Mouse (Mus musculus) kidney, postnatal 25 days (tissue): ENCODE measurements around the gene Magi1.

ENCODE experiments used
- DNase-seq, 2 experiments: peaks; one replicate each; pipeline ENCODE4 v3.0.0; 2021; ENCODE audit warnings: mixed read lengths in 2 of 2

Magi1 gene

GRCm38 (mm10) chr6:94155996-94156395, 127.7 kb downstream of the Magi1 start:
- DNase-seq: no peak

DNA sequence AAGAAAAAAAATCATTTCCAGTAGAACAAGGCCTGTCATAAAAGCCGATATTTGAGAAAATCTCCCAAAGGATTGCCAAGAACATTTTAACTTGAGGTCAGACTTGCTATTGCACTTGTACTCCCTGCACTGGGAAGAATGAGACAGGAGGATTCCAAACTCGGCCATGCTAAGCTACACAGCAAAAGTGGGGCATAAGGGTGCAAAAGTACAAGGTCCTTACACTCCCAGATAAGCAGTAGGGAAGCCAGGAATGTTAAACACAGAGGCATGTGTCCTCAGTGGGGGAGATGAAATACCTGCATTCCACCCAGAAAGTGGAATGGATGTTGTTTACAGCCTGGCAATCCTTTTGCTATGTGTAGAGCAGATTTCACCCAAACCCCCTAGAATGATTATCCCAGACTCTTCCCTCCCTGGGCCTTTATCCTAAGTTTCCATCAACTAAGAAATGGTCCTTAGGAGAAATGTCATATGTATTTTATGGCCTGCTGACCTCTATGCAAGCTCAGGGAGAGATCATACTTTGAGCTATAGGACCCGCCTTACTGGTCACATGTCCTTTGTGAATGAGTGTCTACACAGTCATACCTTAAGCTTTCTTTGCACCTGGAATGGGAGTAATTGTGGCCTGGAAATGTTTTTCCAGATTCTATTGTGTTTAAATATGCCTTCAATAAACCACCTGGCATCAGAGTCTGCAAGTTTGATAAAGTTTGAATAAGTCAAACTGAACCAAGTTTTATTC, 128.7 kb downstream of the Magi1 start:
- DNase-seq: no peak

DNA sequence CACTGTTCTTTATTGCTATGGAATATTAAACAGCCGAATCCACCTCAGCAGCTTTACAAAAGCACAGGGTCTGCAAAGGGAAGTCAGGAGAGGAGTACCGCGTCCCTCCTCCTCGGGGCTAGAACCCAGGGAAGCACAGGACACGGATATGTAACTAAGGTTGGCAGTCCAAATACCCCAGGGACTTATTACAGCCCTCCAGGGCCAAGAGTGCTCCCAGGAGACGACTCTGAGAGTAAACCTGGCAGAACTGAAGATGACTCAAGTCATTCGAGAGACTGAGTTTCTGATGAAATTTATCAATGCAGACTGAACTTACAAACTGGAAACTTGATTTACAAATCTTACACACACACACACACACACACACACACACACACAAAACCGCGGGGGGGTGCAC, 130.8 kb downstream of the Magi1 start:
- DNase-seq: no peak

DNA sequence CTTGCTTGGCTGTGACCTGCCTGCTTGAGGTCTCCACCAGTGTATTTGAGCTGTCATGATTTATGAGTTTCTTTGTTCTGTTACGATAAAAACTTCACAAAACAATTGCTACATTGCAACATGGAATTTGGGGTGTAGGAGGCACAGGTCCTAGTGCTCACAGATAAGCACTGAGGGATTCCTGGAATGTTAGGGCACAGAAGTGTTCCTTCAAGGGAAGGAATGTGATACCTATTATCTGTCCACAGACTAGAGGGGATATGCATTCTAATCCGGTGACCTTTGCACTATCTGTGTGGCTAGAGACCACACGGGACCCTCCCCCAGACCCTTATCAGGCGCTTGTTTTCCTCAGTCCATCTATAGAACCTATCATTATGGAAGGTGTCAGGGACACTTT, 132.8 kb downstream of the Magi1 start:
- DNase-seq: no peak

- no peak for DNase-seq
These were observed 133.9 kb downstream of the Magi1 start for GRCm38 (mm10) chr6:94149800-94150199.

GRCm38 (mm10) chr6:94146206-94146493, 137.6 kb downstream of the Magi1 start:
- peak in 1 of 2 experiments; percentile 25 for DNase-seq

- DNase-seq: peak; percentile 86
These were observed 138.1 kb downstream of the Magi1 start for GRCm38 (mm10) chr6:94145430-94146205.

- no peak for DNase-seq
These were observed 141.2 kb downstream of the Magi1 start for GRCm38 (mm10) chr6:94142493-94142892.

DNA sequence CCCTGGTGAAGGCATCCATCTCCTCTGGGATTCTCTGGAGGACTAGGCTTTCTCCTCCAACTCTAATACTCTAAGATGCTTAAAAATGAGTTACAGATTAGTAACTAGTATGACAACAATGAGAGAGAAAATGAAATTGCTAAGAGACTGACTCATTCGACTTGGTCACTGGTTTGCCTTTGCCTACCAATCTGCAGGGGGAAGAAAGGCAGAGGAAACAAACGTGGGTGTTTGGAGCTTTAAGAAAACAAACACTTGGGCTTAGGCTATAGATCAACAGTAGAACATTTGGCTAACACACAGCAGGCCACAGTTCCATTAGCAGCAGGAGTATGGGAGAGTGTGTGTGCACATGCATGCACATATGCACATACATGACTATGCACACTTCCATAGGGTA, 142.2 kb downstream of the Magi1 start:
- no peak for DNase-seq

- DNase-seq: peak in 1 of 2 experiments; percentile 19
These were observed 143.7 kb downstream of the Magi1 start for GRCm38 (mm10) chr6:94139952-94140414.

DNA sequence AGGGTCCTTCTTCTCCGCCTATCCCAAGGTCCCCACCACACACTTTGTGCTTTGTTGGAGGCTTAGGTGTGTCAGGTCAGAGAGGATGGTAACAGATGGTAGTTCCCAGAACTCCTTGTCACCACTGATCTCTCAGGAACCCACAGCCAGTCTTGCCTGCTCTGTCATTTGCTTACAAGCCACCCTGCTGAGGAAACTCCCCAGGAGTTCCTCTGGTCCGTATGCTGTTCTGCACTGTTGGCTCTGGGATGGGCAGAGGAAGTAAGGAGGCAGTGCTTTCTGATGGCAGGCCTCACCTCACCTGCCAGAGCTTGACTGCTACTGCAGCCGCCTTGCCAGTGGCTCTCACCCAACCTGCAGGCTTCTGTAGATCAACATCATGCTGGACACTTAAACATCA, 147.0 kb downstream of the Magi1 start:
- no peak for DNase-seq

GRCm38 (mm10) chr6:94134159-94134558, 149.6 kb downstream of the Magi1 start:
- DNase-seq: no peak

- DNase-seq: no peak
These were observed 151.7 kb downstream of the Magi1 start for GRCm38 (mm10) chr6:94131999-94132398.

- peak in 1 of 2 experiments; percentile 74 for DNase-seq
These were observed 153.3 kb downstream of the Magi1 start for GRCm38 (mm10) chr6:94130389-94130788.

GRCm38 (mm10) chr6:94126763-94127162, 157.0 kb downstream of the Magi1 start:
- no peak for DNase-seq

DNA sequence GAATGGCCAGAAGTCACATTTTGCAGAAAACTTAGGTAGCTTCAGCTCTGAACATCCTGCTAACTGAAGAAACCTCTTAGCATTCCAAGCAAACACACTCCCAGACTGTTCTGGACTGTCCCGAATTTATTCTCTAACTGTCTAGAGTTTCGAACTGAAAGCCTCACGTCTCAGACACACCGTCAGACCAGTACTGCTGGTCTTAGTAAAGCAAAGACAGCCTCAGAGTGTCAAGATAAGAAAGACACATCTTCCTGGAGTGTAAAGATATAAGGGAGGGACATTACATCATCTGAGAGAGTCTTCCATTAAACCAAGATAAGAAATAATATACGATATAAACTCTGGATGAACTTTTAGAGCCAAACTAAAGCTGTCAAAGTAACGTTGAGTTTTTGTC, 158.6 kb downstream of the Magi1 start:
- DNase-seq: no peak

DNA sequence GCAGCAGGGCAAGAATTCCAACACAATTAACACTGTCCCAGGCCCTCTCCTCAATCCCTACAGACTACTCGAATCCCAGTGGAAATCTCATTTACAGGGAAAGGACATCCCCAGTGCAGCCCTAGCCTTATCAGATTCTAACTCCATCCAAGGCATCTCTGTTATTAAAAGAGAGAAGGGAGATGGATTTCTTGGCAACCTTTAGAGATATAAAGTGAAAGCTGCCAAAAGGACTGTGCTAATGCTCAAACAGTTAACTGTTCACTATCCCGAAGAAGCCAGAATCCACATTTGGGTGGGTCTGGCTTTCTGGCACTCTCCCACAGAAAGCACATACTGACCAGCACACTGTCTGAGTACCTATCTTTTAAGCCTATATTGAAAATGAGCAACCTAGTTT, 159.4 kb downstream of the Magi1 start:
- DNase-seq: no peak

DNA sequence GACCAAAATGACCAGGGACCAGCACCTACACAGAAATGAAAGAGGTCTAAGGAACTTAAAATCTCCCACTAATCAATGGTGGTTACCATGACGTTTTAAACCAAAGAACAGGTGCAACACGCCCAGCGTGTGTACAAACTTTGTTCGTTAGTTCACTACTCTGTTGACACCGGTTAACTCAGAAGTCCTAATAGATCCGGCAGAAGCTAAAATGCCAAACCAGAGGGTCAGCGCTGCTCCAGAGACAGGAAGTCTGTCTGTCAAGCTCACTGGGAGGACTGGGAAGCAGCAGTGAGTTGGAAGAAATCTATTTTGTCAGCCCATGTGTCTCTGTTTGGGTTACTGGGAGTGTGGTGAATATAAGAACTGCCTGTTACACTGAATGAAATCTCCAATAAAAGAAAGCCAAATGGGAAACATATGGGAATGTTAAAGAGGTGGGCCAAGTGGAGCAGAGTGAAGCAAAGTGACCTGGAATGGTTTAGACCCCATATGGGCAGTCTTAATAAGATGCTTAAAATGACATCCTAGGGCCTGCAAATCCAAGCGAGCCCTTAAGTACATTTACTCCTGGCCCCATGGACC, 161.1 kb downstream of the Magi1 start:
- no peak for DNase-seq

DNA sequence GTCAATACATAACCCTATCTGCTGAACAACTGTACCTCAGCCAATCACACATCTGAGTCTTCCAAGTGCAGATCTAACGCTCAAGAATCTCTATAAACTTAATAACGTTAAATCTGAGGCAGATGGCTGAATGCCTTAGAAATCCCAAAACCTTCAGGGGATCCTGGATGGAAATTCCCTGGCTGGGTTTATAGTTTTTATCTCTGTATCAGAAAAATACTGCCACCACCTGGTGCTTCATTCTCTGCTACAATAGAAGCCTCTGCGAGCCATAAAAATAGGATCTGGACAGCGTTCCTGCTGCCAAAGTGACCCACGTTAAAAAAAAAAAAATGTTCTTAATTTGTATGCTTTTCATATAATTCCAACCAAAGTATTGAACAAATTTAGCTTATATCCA, 162.2 kb downstream of the Magi1 start:
- no peak for DNase-seq

GRCm38 (mm10) chr6:94116434-94117432, 167.0 kb downstream of the Magi1 start:
- DNase-seq: no peak

- no peak for DNase-seq
These were observed 171.9 kb downstream of the Magi1 start for GRCm38 (mm10) chr6:94111833-94112232.

DNA sequence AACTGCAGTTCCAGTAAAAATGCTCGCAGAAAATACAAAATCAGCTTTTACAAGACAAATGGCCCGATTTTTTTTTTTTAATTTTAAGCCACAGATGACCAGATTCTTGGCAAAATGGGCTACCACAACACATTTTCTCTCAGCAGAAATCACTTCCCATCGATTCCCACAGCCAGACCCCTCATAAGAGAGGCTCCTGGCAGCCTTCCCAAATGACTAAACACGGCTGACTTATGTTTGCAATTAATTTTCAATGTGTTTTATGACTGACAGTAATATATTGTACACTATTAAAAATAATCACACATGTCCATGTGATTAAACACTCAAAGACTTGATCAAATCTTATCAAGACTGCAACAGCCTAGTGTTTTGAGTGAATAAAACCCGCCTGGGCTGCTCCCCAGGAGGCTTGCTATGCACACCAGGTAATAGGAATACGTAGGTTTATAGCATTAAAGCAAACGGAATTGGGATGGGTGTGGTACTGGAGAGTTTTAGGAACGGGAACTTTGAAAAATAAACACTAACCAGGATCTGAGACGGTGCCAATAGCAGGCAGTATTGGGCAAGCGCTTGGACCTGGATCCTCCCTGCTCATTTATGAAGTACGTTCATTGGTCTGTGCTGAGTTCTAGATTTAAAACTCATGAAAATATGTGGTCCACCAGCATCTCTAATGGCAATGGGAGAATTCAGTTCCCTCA, 176.2 kb downstream of the Magi1 start:
- DNase-seq: no peak
